Mouse (Mus musculus) olfactory bulb, adult 2 months (tissue): Measurements from ENCODE around the gene Gal.

ENCODE experiments used
- CTCF ChIP-seq: fragments of 200-500 bp; IDR thresholded peaks from 2 replicates; pipeline ENCODE4 v1.5.1; 2012; ENCODE audit warnings: low read depth, mild to moderate bottlenecking, low read length, moderate library complexity; ENCODE audit not compliant: insufficient read depth
- POLR2A ChIP-seq: fragments of 200-500 bp; IDR thresholded peaks from 2 replicates; pipeline ENCODE4 v1.6.1; 2012; ENCODE audit warnings: mild to moderate bottlenecking, low read depth, low read length, moderate library complexity; ENCODE audit not compliant: insufficient read depth

GRCm38 (mm10) chr19:3376966-3377715, 37.2 kb downstream of the Gal start:
- TF ChIP-seq CTCF (no peak), POLR2A (no peak)
